Mouse (Mus musculus) layer of hippocampus, adult 2 months (tissue): ENCODE data around the gene Lrrc45. TPM values are rescaled to one million over a fixed set of nuclear protein-coding genes. Genes with fewer than 3 reads are reported as not detected.
"Not testable (repeated sequence)": the region's sequence is repeated elsewhere in the genome, so short reads cannot be mapped to it uniquely, and the experiment has no call there.

Experiments
- DNase-seq, 2 experiments: peaks; one replicate each; pipeline ENCODE4 v3.0.0; 2022; ENCODE audit warnings: low spot score in 2 of 2
- H3K27ac ChIP-seq: fragments of 200-600 bp; 2 replicates; pipeline ENCODE4 v1.8.1; 2022
- H3K4me3 ChIP-seq: fragments of 200-600 bp; 2 replicates; pipeline ENCODE4 v1.8.1; 2022; ENCODE audit warnings: mild to moderate bottlenecking
- CTCF ChIP-seq: fragments of 200-600 bp; conservative IDR thresholded peaks from 2 replicates; pipeline ENCODE4 v1.8.1; 2022; ENCODE audit warnings: antibody characterized with exemption, mild to moderate bottlenecking, moderate library complexity
- long read RNA-seq, 2 experiments: library from polyadenylated mRNA; stranded (forward); transcript quantifications; one replicate each; pipeline ENCODE4 v2.0.0; 2021; ENCODE audit warnings: borderline mapping rate in 2 of 2
- total RNA-seq, 2 experiments: library from RNA; stranded (reverse); gene quantifications; 2 replicates each; pipeline ENCODE4 v1.2.3; 2021

Lrrc45 gene
- total RNA-seq = 10 to 100 TPM; 60.0 to 70.4 TPM
- long read RNA-seq, experiment 1, transcript Lrrc45-201 (18 exons, 2,492 nt) = major isoform, 11 of 47 reads
- long read RNA-seq, experiment 1, partial matches to known transcripts = 5 of 47 reads
- long read RNA-seq, experiment 1, other reads (novel, unspliced or antisense) = 30 of 47 reads
- long read RNA-seq, experiment 2, transcript Lrrc45-201 (18 exons, 2,492 nt) = major isoform, 16 of 58 reads
- long read RNA-seq, experiment 2, partial matches to known transcripts = 7 of 58 reads
- long read RNA-seq, experiment 2, other reads (novel, unspliced or antisense) = 33 of 58 reads

DNA sequence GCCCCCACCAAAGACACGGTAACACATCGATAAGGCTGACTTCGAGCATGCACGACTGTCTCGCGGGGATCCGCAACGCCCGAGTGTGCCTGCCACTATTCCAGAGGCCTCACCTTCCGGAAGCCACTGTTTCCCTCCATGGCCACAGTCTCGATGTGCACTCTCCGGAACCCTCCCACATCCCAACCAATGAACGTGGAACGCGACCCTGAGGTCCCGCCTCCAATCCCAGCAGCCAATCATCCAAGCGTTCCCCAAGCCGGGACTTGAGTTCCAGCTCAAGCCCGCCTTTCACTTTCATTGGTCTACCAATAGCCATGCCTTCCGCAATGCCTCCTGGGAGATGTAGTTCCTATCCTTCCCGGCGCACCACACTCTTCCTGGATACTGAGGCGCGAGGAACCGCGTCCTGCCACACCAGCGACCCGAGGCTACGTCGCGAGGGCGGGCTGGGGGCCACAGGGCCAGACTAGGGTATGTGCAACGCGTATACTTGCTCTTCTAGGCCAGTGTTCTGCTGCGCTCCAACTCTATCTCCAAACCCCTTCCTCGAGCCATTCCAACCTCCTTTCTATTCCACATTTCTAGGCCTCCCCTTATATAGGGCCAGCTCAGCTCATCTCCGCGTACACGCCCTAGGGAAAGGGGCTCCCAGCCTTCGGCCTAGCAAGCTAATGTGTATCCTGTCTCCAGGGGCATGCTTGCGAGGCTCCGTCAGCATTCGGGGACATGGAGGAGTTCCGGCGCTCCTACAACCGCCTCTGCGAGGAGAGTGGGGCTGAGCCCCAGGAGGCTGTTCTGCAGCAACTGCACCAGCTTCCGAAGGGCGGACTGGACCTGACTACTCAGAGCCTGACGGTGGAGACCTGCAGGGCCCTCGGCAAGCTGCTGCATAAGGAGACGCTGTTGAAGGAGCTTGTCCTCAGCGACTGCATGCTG, at the start of gene Lrrc45, which contains the start of gene Cenpx:
Gene Lrrc45, plus strand, starts transcription at position 346 of the 939 bp plus-strand sequence.
Gene Cenpx, minus strand, starts transcription at position 159 of the 939 bp plus-strand sequence.
- peak; percentile 96 to 99 for DNase-seq
- TF ChIP-seq CTCF = no peak
- peak within 1 kb of the TSS; percentile 56 for H3K4me3 ChIP-seq
- peak within 1 kb of the TSS; percentile 86 for H3K27ac ChIP-seq

DNA sequence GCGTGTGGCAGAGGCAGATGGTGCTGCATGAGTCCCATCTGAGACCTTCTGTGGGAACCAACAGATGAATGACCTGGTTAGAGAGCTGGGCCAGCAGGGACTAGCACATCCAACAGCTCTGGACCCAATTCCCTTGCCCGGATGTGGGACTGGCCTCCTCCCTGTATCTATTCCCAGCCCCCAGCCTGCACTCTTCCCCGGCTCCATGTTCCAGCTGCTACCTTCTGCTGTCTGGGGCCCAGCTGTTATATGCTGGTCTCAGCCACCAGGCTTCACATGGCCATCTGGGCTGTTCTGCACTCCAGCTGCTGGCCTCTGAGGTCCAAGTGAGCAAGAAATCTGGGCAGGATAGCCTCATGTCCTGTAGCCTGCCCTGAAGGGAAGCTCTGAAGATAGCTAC, 48.3 kb upstream of the Lrrc45 start:
- H3K27ac ChIP-seq = no peak overlapping the region
- no peak for DNase-seq
- TF ChIP-seq CTCF = no peak
- no peak overlapping the region for H3K4me3 ChIP-seq

DNA sequence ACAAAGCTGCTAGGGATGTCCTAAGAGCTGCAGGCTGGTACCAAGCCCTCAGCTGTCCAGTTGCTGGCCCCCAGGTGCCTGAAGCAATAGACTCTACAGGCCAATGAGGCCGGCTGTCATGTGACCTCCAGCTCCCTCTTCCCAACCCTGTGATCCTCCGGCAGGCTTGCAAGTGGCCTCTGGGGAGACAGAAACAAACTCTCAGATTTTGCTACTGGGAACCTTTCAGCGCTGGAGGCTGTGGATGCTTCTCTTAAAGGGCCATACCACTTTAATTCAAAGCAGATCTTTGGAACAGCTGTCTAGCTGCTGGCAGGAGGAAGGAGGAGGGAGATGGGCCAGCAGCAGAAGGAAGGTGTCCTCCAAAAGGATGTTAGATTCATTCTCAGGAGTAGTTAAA, 47.1 kb upstream of the Lrrc45 start:
- no peak for TF ChIP-seq CTCF
- DNase-seq = no peak
- Histone ChIP-seq H3K27ac (no peak overlapping the region), H3K4me3 (no peak overlapping the region)

DNA sequence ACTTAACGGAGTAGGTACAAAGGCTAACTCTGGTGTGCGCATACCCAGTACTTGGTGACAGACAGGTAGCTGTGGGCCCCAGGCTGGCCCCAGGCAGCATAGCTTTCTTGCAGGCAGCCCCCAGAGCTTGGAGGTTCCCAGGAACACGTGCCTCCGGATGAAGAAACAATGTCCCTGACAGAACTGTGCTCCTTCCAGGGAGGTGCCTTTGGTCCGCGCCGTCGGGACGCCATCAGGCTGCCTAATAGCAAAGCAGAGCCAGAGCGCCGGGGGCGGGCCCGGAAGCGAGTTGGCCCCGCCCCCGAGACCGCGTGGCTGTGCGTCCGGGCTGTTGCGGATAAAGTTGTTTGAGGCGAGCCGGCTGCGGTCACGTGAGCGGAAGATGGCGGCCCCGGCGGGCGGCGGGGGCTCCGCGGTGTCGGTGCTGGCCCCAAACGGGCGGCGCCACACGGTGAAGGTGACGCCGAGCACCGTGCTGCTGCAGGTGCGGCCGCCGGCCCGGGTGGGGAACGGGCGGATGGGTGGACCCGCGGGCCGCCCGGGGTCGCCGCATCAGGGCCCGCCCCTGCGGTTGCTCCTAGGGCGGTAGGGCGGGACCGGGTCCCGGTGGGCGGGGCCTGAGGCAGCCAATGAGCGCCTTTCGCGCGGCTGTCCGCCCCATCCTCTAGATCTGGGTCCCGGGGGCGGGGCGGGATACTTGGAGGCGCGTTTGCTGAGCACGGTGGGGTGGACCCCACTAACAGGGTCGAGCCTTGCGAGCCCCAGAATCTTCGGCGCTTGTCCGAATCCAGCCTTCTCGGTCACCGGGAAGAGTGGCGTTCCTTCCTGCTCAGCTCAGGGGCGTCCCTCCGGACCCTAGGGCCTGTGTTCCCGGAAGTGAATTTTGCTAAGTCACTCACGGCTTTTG, 40.8 kb upstream of the Lrrc45 start, which contains the start of gene Aspscr1:
Gene Aspscr1, plus strand, starts transcription at position 287 of the 907 bp plus-strand sequence.
- TF ChIP-seq CTCF = 0 out of 2 replicates have a peak, but pooled peaks have one; percentile 8
- H3K4me3 ChIP-seq = peak within 1 kb of the TSS; percentile 79
- DNase-seq = peak; percentile 90 to 91
- peak within 1 kb of the TSS; percentile 95 for H3K27ac ChIP-seq

DNA sequence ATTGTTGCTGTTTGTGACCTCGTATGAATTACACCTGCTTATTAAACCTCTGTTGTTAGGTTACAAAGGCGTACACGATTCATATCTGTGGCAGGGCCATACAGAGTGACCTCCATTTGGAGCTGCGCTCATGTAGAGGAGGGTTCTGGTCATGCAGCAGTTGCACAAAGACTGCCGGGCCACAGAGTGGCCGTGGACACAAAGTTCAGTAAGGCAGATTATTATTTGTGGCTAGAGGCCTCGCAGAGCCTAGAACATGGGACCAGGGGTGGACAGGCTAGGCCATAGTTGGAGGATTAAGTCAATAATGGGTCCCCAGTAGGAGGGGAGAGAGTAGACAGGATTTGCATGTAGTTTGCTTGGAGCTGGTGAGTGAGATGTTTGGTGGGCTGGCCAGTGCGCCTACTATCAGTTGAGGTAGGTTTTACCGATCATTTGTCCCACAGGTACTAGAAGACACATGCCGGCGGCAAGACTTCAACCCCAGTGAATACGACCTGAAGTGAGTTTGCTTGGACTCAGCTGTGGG, 40.1 kb upstream of the Lrrc45 start:
- TF ChIP-seq CTCF = no peak
- no peak for DNase-seq

DNA sequence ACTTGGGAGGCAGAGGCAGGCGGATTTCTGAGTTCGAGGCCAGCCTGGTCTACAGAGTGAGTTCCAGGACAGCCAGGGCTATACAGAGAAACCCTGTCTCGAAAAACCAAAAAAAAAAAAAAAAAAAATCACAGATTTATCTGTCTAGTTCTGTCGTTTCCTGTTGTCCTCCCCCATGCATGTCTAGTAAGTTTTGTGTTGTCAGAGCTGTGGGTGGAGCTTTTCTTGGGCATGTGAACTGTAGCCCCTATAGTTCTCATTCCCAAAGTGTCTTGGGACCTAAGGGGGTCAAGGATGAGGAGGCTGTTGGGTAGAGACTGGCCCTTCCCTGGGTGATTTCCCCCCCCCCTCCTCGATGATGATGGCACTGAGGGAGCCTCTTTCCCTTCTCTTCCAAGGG, 37.9 kb upstream of the Lrrc45 start:
- not testable (repeated sequence) for H3K4me3 ChIP-seq, H3K27ac ChIP-seq, DNase-seq

More for the DNA sequence above, 40.1 kb upstream of the Lrrc45 start:
- Histone ChIP-seq H3K27ac (peak overlapping the region; percentile 95), H3K4me3 (peak overlapping the region; percentile 79)

DNA sequence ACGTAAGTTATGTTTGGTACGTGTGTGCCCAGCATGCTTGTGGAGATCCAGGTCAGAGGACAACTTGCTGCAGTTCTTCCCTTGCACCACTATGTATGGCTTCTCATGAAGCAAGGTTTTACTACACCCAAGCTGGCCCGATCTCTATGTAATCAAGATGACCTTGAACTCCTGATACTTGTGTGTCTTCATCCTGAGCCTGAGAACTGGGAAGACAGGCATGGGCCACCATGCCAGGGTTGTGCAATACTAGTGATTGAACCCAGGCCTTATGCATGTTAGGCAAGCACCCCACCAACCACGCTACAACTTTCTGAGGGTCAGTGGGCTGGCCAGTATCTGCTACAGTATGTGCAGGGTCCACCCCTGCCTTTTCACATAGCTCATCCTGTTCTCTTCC, 36.8 kb upstream of the Lrrc45 start:
- Histone ChIP-seq H3K27ac (no peak overlapping the region), H3K4me3 (no peak overlapping the region)
- no peak for TF ChIP-seq CTCF
- DNase-seq = no peak

DNA sequence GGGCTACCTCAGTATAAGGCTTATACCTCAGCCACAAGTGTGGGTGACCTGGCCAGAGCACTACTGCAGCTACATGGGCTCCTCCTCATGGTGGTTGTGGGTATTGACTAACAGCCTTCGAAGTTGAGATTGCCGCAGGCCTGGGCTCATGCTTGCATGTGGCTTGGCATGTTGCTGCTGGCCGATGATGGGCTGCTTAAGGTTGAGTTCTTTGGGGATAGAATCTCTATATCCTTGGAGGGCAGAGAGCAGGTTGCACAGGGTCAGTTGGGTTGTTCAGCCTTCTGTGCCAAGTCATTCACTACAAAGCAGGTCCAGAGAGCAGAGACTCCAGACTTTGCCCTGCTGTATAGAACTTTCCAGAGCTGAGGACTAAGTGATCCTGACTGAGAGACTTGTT, 33.8 kb upstream of the Lrrc45 start:
- TF ChIP-seq CTCF = peak; percentile 69
- no peak for DNase-seq
- Histone ChIP-seq H3K27ac (no peak overlapping the region), H3K4me3 (no peak overlapping the region)

DNA sequence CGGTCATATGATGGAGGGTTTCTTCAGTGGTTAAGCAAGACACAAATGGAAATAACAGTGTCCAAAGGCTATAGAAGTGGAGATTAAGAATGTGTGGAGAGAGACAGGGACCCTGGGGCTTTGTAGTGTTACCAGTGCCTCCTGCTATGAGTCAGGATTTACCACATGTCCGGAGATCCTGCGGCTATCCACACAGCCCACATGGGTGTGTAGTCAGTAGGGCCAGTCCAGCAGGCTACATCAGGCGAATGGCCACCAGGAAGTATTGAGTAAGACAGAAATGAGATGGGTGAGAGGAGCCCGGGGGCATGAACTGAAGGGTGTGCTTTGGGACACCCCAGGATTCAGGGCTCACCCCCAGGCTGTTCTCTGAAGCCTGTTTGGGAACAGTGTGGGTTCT, 31.0 kb upstream of the Lrrc45 start:
- TF ChIP-seq CTCF = no peak
- no peak overlapping the region for H3K27ac ChIP-seq

DNA sequence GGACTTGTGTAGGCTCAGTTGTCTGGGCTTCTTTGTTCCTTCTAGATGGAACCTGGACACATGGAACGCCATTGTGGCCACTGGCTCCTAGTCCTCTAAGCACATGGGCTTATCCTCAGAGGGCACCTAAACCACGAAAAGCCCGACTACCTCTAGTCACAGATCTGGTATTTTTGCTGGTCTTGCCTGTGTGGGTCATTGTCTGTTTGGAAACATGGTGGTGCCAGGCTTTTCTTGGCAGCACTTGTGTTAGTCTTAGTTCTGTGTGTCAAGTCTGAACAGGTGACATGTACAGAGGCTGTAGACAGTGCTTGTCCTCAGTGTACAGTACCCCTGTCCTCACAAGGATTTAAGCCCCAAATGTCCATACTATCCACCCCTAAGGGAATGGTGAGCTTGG, 30.2 kb upstream of the Lrrc45 start:
- H3K4me3 ChIP-seq = no peak overlapping the region

More for the DNA sequence above, 31.0 kb upstream of the Lrrc45 start:
- DNase-seq = no peak
- H3K4me3 ChIP-seq = no peak overlapping the region

DNA sequence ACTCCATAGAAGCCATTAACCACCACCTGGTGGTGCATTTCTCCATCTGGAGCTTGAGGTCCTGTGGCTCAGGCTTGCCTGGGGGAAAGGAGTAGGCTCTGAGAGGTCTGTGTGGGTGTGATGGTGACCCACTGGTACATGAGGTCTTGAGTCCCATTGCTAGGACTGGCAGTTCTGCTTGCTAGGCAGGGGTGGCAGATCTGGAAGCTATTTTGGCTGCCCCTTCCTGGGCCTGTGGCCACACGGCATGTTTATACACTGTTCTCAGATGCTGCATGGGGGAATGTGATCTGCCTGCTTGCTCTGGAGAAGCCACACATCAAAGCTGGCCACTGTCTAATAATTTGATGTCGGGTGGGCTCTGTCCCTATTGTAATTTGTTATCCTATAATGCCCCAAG, 29.6 kb upstream of the Lrrc45 start:
- no peak overlapping the region for H3K4me3 ChIP-seq
- H3K27ac ChIP-seq = no peak overlapping the region
- no peak for DNase-seq
- TF ChIP-seq CTCF = peak; percentile 25; the same call in 1 of the 2 replicates

More for the DNA sequence above, 30.2 kb upstream of the Lrrc45 start:
- TF ChIP-seq CTCF = no peak
- no peak overlapping the region for H3K27ac ChIP-seq
- DNase-seq = no peak

DNA sequence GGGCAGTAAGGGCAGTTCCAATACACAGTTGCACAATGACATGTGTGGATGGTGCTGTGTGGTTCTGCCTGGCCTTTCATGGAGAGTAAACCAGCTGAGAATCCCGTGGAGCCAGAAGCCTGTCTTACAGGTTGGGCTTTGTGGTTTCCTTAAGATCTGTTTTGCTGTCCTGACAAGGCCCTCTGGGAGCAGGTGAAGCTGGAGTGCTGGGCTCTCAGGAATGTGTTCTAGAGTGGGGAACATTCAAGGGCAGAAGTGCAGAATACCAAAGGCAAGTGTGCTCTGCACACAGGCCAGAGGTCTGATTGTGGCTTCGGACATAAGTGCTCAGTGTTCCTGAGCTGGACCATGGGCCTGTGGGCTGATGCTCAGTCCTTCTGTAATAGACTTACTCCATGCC, 29.1 kb upstream of the Lrrc45 start:
- H3K27ac ChIP-seq = no peak overlapping the region
- TF ChIP-seq CTCF = no peak
- DNase-seq = no peak
- no peak overlapping the region for H3K4me3 ChIP-seq
